Mouse (Mus musculus) spleen, postnatal 10 days (tissue): Measurements from ENCODE around the gene Vmn1r51.
"Not testable (repeated sequence)": the region's sequence is repeated elsewhere in the genome, so short reads cannot be mapped to it uniquely, and the experiment has no call there.

Source experiments
- DNase-seq, 2 experiments: peaks; one replicate each; pipeline ENCODE4 v3.0.0; 2021 to 2022; ENCODE audit warnings: low spot score in 2 of 2

Vmn1r51 gene

GRCm38 (mm10) chr6:90122296-90122695 lies at the start of gene Vmn1r51:
Gene Vmn1r51, plus strand, starts transcription at chr6:90122596.
- not testable (repeated sequence) for DNase-seq

DNA sequence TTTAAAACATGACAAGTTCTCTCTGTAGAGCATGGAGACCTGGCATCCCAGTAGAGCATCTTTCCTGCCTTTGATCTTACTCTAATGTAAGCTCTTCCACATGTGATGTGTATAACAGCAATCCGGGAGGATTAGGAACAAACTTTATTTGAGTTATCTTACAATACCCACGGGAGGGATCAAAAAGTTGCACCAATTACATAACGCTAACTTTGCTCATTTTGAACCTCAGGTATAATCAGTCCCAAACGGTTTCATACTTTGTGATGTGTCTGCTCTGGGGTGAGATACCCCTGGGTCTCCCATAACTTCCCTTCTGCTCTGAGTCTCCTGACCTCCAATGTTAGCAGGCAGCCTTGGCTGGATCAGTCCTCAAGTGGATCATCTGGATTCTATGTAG lies 44.0 kb upstream of the Vmn1r51 start, which contains the start of gene Vmn1r49:
Gene Vmn1r49 (minus strand): TSS at position 101 of the 400 bp plus-strand sequence.
- no peak for DNase-seq

GRCm38 (mm10) chr6:90100566-90100965 lies 21.8 kb upstream of the Vmn1r51 start:
- DNase-seq = no peak

GRCm38 (mm10) chr6:90101130-90101529 lies 21.3 kb upstream of the Vmn1r51 start, which contains the start of gene Vmn1r50:
Gene Vmn1r50, plus strand, starts transcription at chr6:90101430.
- DNase-seq = no peak

DNA sequence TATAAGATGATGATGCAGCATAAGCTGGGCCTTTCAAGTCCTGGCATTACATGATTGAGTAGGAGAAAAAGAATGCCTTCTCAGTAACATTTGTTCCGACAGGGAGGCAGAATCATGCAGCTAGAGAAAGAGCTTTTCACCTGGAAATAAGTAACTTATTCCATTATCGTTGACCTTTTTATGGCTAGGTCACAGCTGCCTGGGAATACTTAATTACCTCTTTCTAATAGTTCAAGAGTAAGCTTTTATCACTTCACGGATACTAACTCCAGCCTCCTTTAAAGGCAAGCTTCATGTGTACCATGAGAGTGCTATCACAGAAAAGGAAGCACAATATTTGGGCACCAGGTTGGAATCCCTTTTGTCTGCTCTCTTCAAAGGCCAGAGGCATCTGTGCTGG lies 37.7 kb downstream of the Vmn1r51 start:
- DNase-seq = no peak

- DNase-seq = no peak
Measured at GRCm38 (mm10) chr6:90174508-90174907, 52.1 kb downstream of the Vmn1r51 start, which contains the start of gene Vmn1r52. Gene Vmn1r52, plus strand, starts transcription at chr6:90174808.
